8 mouse cellular contexts compared by ENCODE assay signal in genomic region chr1:86313772-86314125, GRCm38 (mm10). TPM values are rescaled to one million over a fixed set of nuclear protein-coding genes. Genes with fewer than 3 reads are reported as not detected.
A peak's percentile ranks its signal among the peaks of the same experiment; 100 is the strongest.
DNase-seq lines count a peak whose midpoint lies in the region; ATAC-seq and TF ChIP-seq lines count a peak whose summit lies in the region.

No protein-coding gene starts in this region.

- WGBS in hindbrain, embryonic 10.5 days: 26% methylated on average over 15 of the region's 15 CpGs
- 26% methylated on average over 15 of the region's 15 CpGs for WGBS in hindbrain, embryonic 16.5 days
- 21% methylated on average over 15 of the region's 15 CpGs for WGBS in embryonic facial prominence, embryonic 12.5 days
- 26% methylated on average over 15 of the region's 15 CpGs for WGBS in stomach, embryonic 15.5 days

- H3K4me1 ChIP-seq in hindbrain, embryonic 10.5 days (replicated peaks): peaks cover 33% of the 10 kb centered on the region
- H3K4me1 ChIP-seq in hindbrain, embryonic 16.5 days (ENCODE audit: control insufficient read depth, insufficient read depth, low read depth, low read length): peaks cover 3% of the 10 kb centered on the region; the same call in 1 of the 2 replicates
- H3K4me1 ChIP-seq in ES-E14 (ENCODE audit: control insufficient read depth in 2 of 2, insufficient read depth in 2 of 2, low read length in 2 of 2, poor library complexity in 1 of 2): peaks cover 6 to 19% of the 10 kb centered on the region in 2 experiments; a peak in 3 of 4 replicates
- peaks cover 4% of the 10 kb centered on the region; the same call in 1 of the 2 replicates for H3K4me1 ChIP-seq in embryonic facial prominence, embryonic 12.5 days
- H3K4me1 ChIP-seq in stomach, embryonic 15.5 days: no peaks in the 10 kb centered on the region

- in situ Hi-C loops in ES-E14 (cut with MboI; ENCODE audit: low sequenced_read_pairs in 2 of 2, unreplicated experiment in 2 of 2): no loop called here

- H3K36me3 ChIP-seq in hindbrain, embryonic 10.5 days: no peaks in the 10 kb centered on the region
- H3K36me3 ChIP-seq in hindbrain, embryonic 16.5 days (ENCODE audit: control insufficient read depth, insufficient read depth, low read length): no peaks in the 10 kb centered on the region
- H3K36me3 ChIP-seq in ES-E14 (ENCODE audit: control insufficient read depth, insufficient read depth, low read length, poor library complexity, severe bottlenecking): no peaks in the 10 kb centered on the region
- no peaks in the 10 kb centered on the region for H3K36me3 ChIP-seq in embryonic facial prominence, embryonic 12.5 days
- no peaks in the 10 kb centered on the region for H3K36me3 ChIP-seq in stomach, embryonic 15.5 days

- no peaks in the 10 kb centered on the region for H3K9me3 ChIP-seq in hindbrain, embryonic 10.5 days
- no peaks in the 10 kb centered on the region for H3K9me3 ChIP-seq in hindbrain, embryonic 16.5 days (ENCODE audit: control insufficient read depth, low read length)
- H3K9me3 ChIP-seq in ES-E14 (ENCODE audit: control insufficient read depth, insufficient read depth, low read depth, low read length): no peaks in the 10 kb centered on the region
- no peaks in the 10 kb centered on the region for H3K9me3 ChIP-seq in embryonic facial prominence, embryonic 12.5 days
- no peaks in the 10 kb centered on the region for H3K9me3 ChIP-seq in stomach, embryonic 15.5 days

- H3K4me2 ChIP-seq in hindbrain, embryonic 16.5 days (ENCODE audit: low read length): no peak overlapping the region
- peak overlapping the region; percentile 25 for H3K4me2 ChIP-seq in embryonic facial prominence, embryonic 12.5 days (replicated peaks)
- 0 out of 2 replicates have a peak overlapping the region, but pooled peaks have one; percentile 9 for H3K4me2 ChIP-seq in stomach, embryonic 15.5 days

- no peak for ATAC-seq in hindbrain, embryonic 16.5 days
- no peak for ATAC-seq in embryonic facial prominence, embryonic 12.5 days (ENCODE audit: insufficient number of reproducible peaks, insufficient read depth, low FRiP score, low TSS enrichment)
- ATAC-seq in stomach, embryonic 15.5 days (ENCODE audit: insufficient read depth, low FRiP score, low read depth): no peak

- DNase-seq in hindbrain, embryonic 10.5 days (ENCODE audit: low spot score): no peak
- no peak for DNase-seq in ES-E14 (ENCODE audit: low read depth, low spot score)
- DNase-seq in kidney, postnatal 14 days: peak; percentile 44
- no peak for DNase-seq in T-cell, adult 2 months (ENCODE audit: low spot score)
- no peak for DNase-seq in layer of hippocampus, adult 9-11 months

- H3K27ac ChIP-seq in hindbrain, embryonic 10.5 days: no peak overlapping the region
- H3K27ac ChIP-seq in hindbrain, embryonic 16.5 days (ENCODE audit: low read depth, low read length): no peak overlapping the region
- H3K27ac ChIP-seq in ES-E14 (ENCODE audit: insufficient read depth, low read depth, low read length, poor library complexity, severe bottlenecking): peak overlapping the region; percentile 66
- H3K27ac ChIP-seq in embryonic facial prominence, embryonic 12.5 days: no peak overlapping the region
- no peak overlapping the region for H3K27ac ChIP-seq in stomach, embryonic 15.5 days

- peak overlapping the region; percentile 16; the same call in 1 of the 2 replicates for H3K4me3 ChIP-seq in hindbrain, embryonic 10.5 days
- H3K4me3 ChIP-seq in hindbrain, embryonic 16.5 days (ENCODE audit: low read length): no peak overlapping the region
- peak overlapping the region in 1 of 2 experiments; percentile 26; a peak in 2 of 4 replicates for H3K4me3 ChIP-seq in ES-E14 (ENCODE audit: insufficient read depth in 1 of 2, low read depth in 1 of 2, low read length in 2 of 2, poor library complexity in 1 of 2, severe bottlenecking in 1 of 2)
- no peak overlapping the region for H3K4me3 ChIP-seq in embryonic facial prominence, embryonic 12.5 days
- H3K4me3 ChIP-seq in stomach, embryonic 15.5 days (replicated peaks): no peak overlapping the region

- 0 out of 2 replicates have a peak, but pooled peaks cover 6% of the 10 kb centered on the region for H3K27me3 ChIP-seq in hindbrain, embryonic 10.5 days (ENCODE audit: insufficient read depth, poor library complexity, severe bottlenecking)
- no peaks in the 10 kb centered on the region for H3K27me3 ChIP-seq in hindbrain, embryonic 16.5 days (replicated peaks; ENCODE audit: control insufficient read depth, insufficient read depth, low read length)
- H3K27me3 ChIP-seq in embryonic facial prominence, embryonic 12.5 days: no peaks in the 10 kb centered on the region; the same call in 1 of the 2 replicates
- H3K27me3 ChIP-seq in stomach, embryonic 15.5 days (replicated peaks): no peaks in the 10 kb centered on the region

- no peak overlapping the region for H3K9ac ChIP-seq in hindbrain, embryonic 16.5 days (ENCODE audit: low read depth, low read length)
- peak overlapping the region; percentile 40; the same call in 1 of the 2 replicates for H3K9ac ChIP-seq in ES-E14 (ENCODE audit: insufficient read depth, low read depth, low read length, poor library complexity, severe bottlenecking)
- no peak overlapping the region for H3K9ac ChIP-seq in embryonic facial prominence, embryonic 12.5 days
- H3K9ac ChIP-seq in stomach, embryonic 15.5 days: no peak overlapping the region

TF ChIP-seq in ES-E14, 5 proteins besides CTCF, POLR2A, EP300 and RAD21:
- TF ChIP-seq ZNF384 (IDR thresholded peaks at IDR 0.05; ENCODE audit: low read depth, low read length) (no peak), ZC3H11A (IDR thresholded peaks at IDR 0.05; ENCODE audit: borderline replicate concordance, low read depth, low read length) (no peak), CHD2 (IDR thresholded peaks at IDR 0.05; ENCODE audit: low read depth, low read length) (no peak), HCFC1 (IDR thresholded peaks at IDR 0.05; ENCODE audit: borderline replicate concordance, insufficient read depth, low read length) (no peak), MAFK (IDR thresholded peaks at IDR 0.05; ENCODE audit: insufficient read depth, low read depth, low read length) (no peak)

RNA-seq across cellular contexts. Expression of gene B3gnt7, which starts 11.1 kb away (rescaled TPM):
- 3.4 and 4.0 TPM in 2 replicates for polyA plus RNA-seq in hindbrain, embryonic 10.5 days (2016; fragmentation: Nextera tagmentation; extraction: Ambion mirVana)
- 9.9 and 10.6 TPM in 2 replicates for polyA plus RNA-seq in hindbrain, embryonic 16.5 days (2015; fragmentation: Nextera tagmentation; extraction: Ambion mirVana)
- 103 and 166 TPM in 2 replicates for total RNA-seq in ES-E14 (2012; rRNA removed)
- 6.1 and 6.6 TPM in 2 replicates for polyA plus RNA-seq in embryonic facial prominence, embryonic 12.5 days (2016; fragmentation: Nextera tagmentation; extraction: Ambion mirVana)
- polyA plus RNA-seq in stomach, embryonic 15.5 days (2015; fragmentation: Nextera tagmentation; extraction: Ambion mirVana): 4.6 and 5.5 TPM in 2 replicates

RNA-seq across cellular contexts. Expression of gene Ncl, which starts 45.5 kb away (rescaled TPM):
- 270 and 478 TPM in 2 replicates for polyA plus RNA-seq in hindbrain, embryonic 10.5 days (2016; fragmentation: Nextera tagmentation; extraction: Ambion mirVana)
- 205 and 214 TPM in 2 replicates for polyA plus RNA-seq in hindbrain, embryonic 16.5 days (2015; fragmentation: Nextera tagmentation; extraction: Ambion mirVana)
- total RNA-seq in ES-E14 (2012; rRNA removed): 496 and 529 TPM in 2 replicates
- polyA plus RNA-seq in embryonic facial prominence, embryonic 12.5 days (2016; fragmentation: Nextera tagmentation; extraction: Ambion mirVana): 414 and 475 TPM in 2 replicates
- polyA plus RNA-seq in stomach, embryonic 15.5 days (2015; fragmentation: Nextera tagmentation; extraction: Ambion mirVana): 368 and 423 TPM in 2 replicates
